Mouse (Mus musculus): Measurements from ENCODE around the gene Insig1. TPM values are rescaled to one million over a fixed set of nuclear protein-coding genes. Genes with fewer than 3 reads are reported as not detected.

The Insig1 gene
- polyA plus RNA-seq, 1 experiment = 114 TPM

DNA sequence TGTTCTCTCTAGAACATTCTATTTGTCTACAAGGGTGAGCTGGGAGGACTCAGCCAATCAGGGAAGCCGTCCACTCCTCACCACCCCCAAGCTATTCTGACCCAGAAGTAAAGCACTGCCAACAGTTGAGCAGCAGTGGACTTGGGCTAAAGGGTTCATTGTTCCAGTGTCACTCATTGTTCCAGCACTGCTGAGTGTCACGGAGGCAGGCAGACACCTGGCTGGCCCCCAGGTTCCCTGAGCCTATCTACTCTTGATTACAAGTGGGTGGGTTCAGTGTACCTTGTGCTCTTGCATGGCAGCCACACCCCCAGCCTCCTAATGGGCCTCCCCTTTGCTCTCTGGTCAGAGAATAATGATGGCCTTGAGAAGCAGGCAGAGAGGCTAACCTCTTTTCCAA, 15.7 kb upstream of the Insig1 start:
- Histone ChIP-seq H3K27me3 (ENCODE audit: control insufficient read depth, insufficient read depth, low read length, poor library complexity, severe bottlenecking) (no peaks in the 10 kb centered on the region), H3K9me3 (replicated peaks; ENCODE audit: control insufficient read depth, insufficient read depth, low read length, poor library complexity, severe bottlenecking) (no peaks in the 10 kb centered on the region), H3K4me1 (ENCODE audit: control insufficient read depth, insufficient read depth, low read length) (no peaks in the 10 kb centered on the region), H3K4me3 (ENCODE audit: low read depth, low read length) (no peak overlapping the region), H3K9ac (ENCODE audit: low read depth, poor library complexity, severe bottlenecking) (no peak overlapping the region), H3K27ac (ENCODE audit: insufficient read depth, low read length) (no peak overlapping the region), H3K36me3 (ENCODE audit: control insufficient read depth, insufficient read depth, low read length, poor library complexity, severe bottlenecking) (no peaks in the 10 kb centered on the region)
- TF ChIP-seq EP300 (IDR thresholded peaks at IDR 0.05; ENCODE audit: insufficient read depth, low read depth, low read length) (no peak), POLR2A (IDR thresholded peaks at IDR 0.05; ENCODE audit: insufficient read depth, low read length) (no peak), CTCF (IDR thresholded peaks at IDR 0.05; ENCODE audit: low read depth, low read length) (no peak)

DNA sequence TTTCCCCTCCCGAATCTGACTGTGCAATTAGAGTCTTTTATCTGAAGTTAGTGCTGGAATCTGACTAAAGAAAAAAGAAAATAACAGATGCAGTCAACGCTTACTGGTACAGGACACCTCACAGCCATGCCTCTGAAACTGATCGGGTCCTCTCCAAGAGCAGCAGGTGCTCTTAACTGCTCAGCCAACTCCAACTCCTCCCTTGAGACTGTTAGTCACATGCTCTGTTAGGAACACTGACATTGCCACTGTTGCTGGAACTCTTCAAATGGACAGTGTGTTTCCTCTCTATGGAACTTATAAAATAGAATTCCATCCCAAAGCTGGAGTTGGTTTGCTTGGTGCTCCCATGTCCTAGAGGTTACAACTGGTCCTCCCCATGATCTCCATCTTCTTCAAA, 14.3 kb upstream of the Insig1 start:
- H3K4me1 ChIP-seq (ENCODE audit: control insufficient read depth, insufficient read depth, low read length) = no peaks in the 10 kb centered on the region
- no peaks in the 10 kb centered on the region for H3K9me3 ChIP-seq (replicated peaks; ENCODE audit: control insufficient read depth, insufficient read depth, low read length, poor library complexity, severe bottlenecking)
- no peaks in the 10 kb centered on the region for H3K27me3 ChIP-seq (ENCODE audit: control insufficient read depth, insufficient read depth, low read length, poor library complexity, severe bottlenecking)
- H3K9ac ChIP-seq (ENCODE audit: low read depth, poor library complexity, severe bottlenecking) = no peak overlapping the region
- TF ChIP-seq CTCF (IDR thresholded peaks at IDR 0.05; ENCODE audit: low read depth, low read length) (no peak), POLR2A (IDR thresholded peaks at IDR 0.05; ENCODE audit: insufficient read depth, low read length) (no peak), EP300 (IDR thresholded peaks at IDR 0.05; ENCODE audit: insufficient read depth, low read depth, low read length) (no peak)
- H3K4me3 ChIP-seq (ENCODE audit: low read depth, low read length) = no peak overlapping the region
- no peak overlapping the region for H3K27ac ChIP-seq (ENCODE audit: insufficient read depth, low read length)
- no peaks in the 10 kb centered on the region for H3K36me3 ChIP-seq (ENCODE audit: control insufficient read depth, insufficient read depth, low read length, poor library complexity, severe bottlenecking)

DNA sequence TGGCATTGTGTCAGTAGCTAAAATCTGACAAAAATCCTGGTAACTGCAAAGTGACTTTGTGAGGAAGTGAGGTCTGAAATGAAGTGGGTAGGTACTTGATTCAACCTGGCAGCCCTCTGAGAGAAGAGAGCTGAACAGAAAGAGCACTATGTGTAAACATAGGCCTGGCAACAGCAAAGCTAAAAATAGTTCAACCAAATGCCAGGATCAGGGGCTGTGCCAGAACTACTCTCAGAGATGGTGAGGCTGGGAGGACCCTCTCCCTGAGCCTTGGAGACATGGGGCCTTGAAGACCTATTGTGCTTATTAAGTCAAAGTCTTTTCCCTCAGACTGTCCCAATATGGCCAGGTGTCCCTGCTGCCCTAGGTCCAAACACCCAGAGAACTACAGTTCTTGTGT, 10.7 kb upstream of the Insig1 start:
- Histone ChIP-seq H3K9me3 (replicated peaks; ENCODE audit: control insufficient read depth, insufficient read depth, low read length, poor library complexity, severe bottlenecking) (no peaks in the 10 kb centered on the region), H3K27ac (ENCODE audit: insufficient read depth, low read length) (no peak overlapping the region), H3K4me1 (ENCODE audit: control insufficient read depth, insufficient read depth, low read length) (no peaks in the 10 kb centered on the region), H3K36me3 (ENCODE audit: control insufficient read depth, insufficient read depth, low read length, poor library complexity, severe bottlenecking) (no peaks in the 10 kb centered on the region), H3K27me3 (ENCODE audit: control insufficient read depth, insufficient read depth, low read length, poor library complexity, severe bottlenecking) (no peaks in the 10 kb centered on the region), H3K4me3 (ENCODE audit: low read depth, low read length) (no peak overlapping the region), H3K9ac (ENCODE audit: low read depth, poor library complexity, severe bottlenecking) (no peak overlapping the region)
- TF ChIP-seq CTCF (IDR thresholded peaks at IDR 0.05; ENCODE audit: low read depth, low read length) (no peak), EP300 (IDR thresholded peaks at IDR 0.05; ENCODE audit: insufficient read depth, low read depth, low read length) (no peak)

DNA sequence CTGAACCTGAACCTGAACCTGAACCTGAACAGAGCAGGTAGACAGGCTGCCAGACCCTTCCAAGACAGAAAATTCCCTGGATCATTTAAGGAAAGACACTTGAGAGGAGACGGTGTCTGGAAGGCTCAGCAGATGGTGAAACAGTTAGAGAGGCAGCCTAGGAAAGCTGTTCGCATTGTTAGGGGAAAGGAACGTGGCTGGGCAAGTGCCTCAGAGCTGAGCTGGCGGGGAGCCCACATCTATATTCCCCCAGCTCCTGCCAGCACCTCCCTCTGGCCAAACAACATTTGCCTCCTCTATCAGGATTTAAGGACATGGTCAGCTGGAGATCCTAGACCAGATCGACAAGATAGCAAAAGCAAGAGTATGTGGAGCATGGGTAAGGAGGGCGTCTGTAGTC, 10.2 kb upstream of the Insig1 start:
- no peak for TF ChIP-seq EP300 (IDR thresholded peaks at IDR 0.05; ENCODE audit: insufficient read depth, low read depth, low read length)
- TF ChIP-seq POLR2A (IDR thresholded peaks at IDR 0.05; ENCODE audit: insufficient read depth, low read length) = no peak
- TF ChIP-seq CTCF (IDR thresholded peaks at IDR 0.05; ENCODE audit: low read depth, low read length) = no peak
- no peaks in the 10 kb centered on the region for H3K36me3 ChIP-seq (ENCODE audit: control insufficient read depth, insufficient read depth, low read length, poor library complexity, severe bottlenecking)

DNA sequence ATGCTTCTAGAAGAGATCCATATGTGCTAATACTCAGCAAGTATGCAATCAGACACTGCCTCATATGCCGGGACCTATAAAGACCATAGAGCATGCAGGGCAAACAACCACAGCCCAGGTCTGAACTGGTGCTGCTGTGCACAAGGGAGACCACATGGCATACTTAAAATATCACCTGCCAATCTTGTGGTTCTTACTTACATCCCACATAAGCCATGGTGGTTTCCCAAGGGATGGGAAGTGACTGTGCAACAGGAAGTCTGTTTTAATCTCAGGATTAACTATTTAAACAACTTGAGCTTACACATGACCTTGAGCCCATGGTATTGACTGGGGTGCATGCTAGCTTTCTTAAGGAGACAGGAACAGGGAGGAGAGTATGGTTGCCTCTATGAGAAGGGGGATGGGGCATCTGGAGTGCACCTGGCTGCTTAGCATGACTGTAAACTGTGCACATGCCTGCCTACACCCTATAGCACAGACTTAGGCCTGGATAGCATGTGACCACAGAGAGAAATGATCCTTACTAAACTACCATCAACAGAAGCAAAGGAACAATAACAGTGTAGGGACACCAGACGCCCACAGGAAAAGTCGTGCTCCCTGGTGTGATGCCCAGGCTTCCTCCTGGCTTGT, 7.1 kb upstream of the Insig1 start:
- Histone ChIP-seq H3K9ac (ENCODE audit: low read depth, poor library complexity, severe bottlenecking) (no peak overlapping the region), H3K4me3 (ENCODE audit: low read depth, low read length) (no peak overlapping the region), H3K36me3 (ENCODE audit: control insufficient read depth, insufficient read depth, low read length, poor library complexity, severe bottlenecking) (no peaks in the 10 kb centered on the region), H3K9me3 (replicated peaks; ENCODE audit: control insufficient read depth, insufficient read depth, low read length, poor library complexity, severe bottlenecking) (no peaks in the 10 kb centered on the region), H3K4me1 (ENCODE audit: control insufficient read depth, insufficient read depth, low read length) (no peaks in the 10 kb centered on the region), H3K27me3 (ENCODE audit: control insufficient read depth, insufficient read depth, low read length, poor library complexity, severe bottlenecking) (no peaks in the 10 kb centered on the region), H3K27ac (ENCODE audit: insufficient read depth, low read length) (no peak overlapping the region)
- TF ChIP-seq EP300 (IDR thresholded peaks at IDR 0.05; ENCODE audit: insufficient read depth, low read depth, low read length) (no peak), POLR2A (IDR thresholded peaks at IDR 0.05; ENCODE audit: insufficient read depth, low read length) (no peak), CTCF (IDR thresholded peaks at IDR 0.05; ENCODE audit: low read depth, low read length) (no peak)

More for the DNA sequence above, 10.2 kb upstream of the Insig1 start:
- Histone ChIP-seq H3K27ac (ENCODE audit: insufficient read depth, low read length) (no peak overlapping the region), H3K4me1 (ENCODE audit: control insufficient read depth, insufficient read depth, low read length) (no peaks in the 10 kb centered on the region), H3K4me3 (ENCODE audit: low read depth, low read length) (no peak overlapping the region), H3K27me3 (ENCODE audit: control insufficient read depth, insufficient read depth, low read length, poor library complexity, severe bottlenecking) (no peaks in the 10 kb centered on the region), H3K9me3 (replicated peaks; ENCODE audit: control insufficient read depth, insufficient read depth, low read length, poor library complexity, severe bottlenecking) (no peaks in the 10 kb centered on the region), H3K9ac (ENCODE audit: low read depth, poor library complexity, severe bottlenecking) (no peak overlapping the region)

DNA sequence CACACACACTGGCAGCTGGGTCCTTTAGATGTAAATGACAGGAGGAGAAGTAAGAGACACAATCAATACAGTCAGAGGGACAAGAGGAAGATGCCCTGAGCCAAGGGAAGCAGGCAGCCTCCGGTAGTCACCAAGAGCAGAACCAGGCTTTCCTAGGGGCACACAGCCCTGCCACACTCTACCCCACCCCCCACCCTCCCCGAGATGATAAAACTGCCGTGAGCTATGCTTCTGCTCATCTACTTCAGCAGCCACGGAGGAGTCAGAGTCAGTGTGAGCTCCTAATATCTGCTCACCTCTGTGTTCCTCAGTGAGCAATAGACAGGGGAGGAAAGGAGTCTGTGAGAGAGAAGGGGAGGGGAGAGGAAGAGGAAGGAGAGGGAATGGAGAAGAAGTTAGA, 5.9 kb upstream of the Insig1 start:
- no peak overlapping the region for H3K9ac ChIP-seq (ENCODE audit: low read depth, poor library complexity, severe bottlenecking)
- H3K36me3 ChIP-seq (ENCODE audit: control insufficient read depth, insufficient read depth, low read length, poor library complexity, severe bottlenecking) = no peaks in the 10 kb centered on the region
- H3K9me3 ChIP-seq (replicated peaks; ENCODE audit: control insufficient read depth, insufficient read depth, low read length, poor library complexity, severe bottlenecking) = no peaks in the 10 kb centered on the region
- TF ChIP-seq CTCF (IDR thresholded peaks at IDR 0.05; ENCODE audit: low read depth, low read length) (no peak), EP300 (IDR thresholded peaks at IDR 0.05; ENCODE audit: insufficient read depth, low read depth, low read length) (no peak), POLR2A (IDR thresholded peaks at IDR 0.05; ENCODE audit: insufficient read depth, low read length) (no peak)
- no peaks in the 10 kb centered on the region for H3K4me1 ChIP-seq (ENCODE audit: control insufficient read depth, insufficient read depth, low read length)
- no peak overlapping the region for H3K4me3 ChIP-seq (ENCODE audit: low read depth, low read length)
- H3K27me3 ChIP-seq (ENCODE audit: control insufficient read depth, insufficient read depth, low read length, poor library complexity, severe bottlenecking) = no peaks in the 10 kb centered on the region
- H3K27ac ChIP-seq (ENCODE audit: insufficient read depth, low read length) = no peak overlapping the region
